Mouse (Mus musculus) spleen, embryonic (tissue): ENCODE results near the gene Dguok.

Source experiments
- CTCF ChIA-PET: fragments of 350-600 bp; sonication (Branson Sonifier 250); formaldehyde crosslinking; loops from one replicate; lab custom pipeline; 2022; lab: Charles Lee

The Dguok gene

GRCm38 (mm10) chr6:83437225-83437624, 69.5 kb downstream of the Dguok start:
- CTCF ChIA-PET, result no interaction called here

- CTCF ChIA-PET, result interaction anchor here (0.7 to 1.1 kb wide), 2 partner anchors 20 to 71 kb away, joined by 4 read pairs; no protein-coding TSS in a partner anchor
Observed at GRCm38 (mm10) chr6:83436547-83436946, 70.2 kb downstream of the Dguok start.

DNA sequence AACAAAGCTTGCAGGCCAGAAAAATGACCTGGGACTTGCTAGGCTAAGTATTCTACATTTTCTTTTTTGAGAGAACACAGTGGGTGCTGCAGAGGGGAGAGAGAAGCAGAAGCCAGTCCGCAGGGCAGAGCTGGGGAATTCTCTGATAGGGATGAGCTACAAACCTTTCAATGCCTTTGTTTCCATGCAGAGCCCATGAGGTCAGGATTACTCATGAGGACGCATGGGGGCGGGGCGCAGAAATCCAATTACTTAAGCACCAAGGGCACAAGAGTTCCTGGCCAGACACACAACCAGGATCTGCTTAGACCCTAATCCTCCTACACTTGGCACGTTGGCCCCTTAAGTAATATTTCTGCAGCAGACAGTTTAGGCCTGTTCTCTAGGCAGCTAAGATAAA, 71.6 kb downstream of the Dguok start:
- CTCF ChIA-PET, result interaction anchor here (1.0 to 1.1 kb wide), 3 partner anchors 21 to 37 kb away, joined by 3 to 4 read pairs (median 3); no protein-coding TSS in a partner anchor

DNA sequence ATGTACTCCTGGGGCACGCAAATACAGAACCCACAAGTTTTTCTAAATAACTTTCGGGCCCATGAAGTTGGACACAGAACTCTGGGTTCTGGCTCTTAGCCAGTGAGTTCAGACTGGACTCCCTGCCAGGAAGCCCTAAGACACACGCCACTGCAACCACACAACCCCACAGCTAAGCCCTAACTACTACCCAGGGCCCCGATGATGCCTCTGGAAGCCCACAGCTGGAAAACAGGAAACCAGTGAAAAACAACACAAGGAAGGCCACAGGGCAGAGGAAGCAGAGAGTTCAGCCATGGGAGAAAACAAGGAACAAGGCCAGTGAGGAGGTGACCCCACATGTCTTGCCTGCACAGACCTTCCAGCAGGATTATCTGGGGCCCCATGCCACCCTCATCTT, 73.2 kb downstream of the Dguok start:
- CTCF ChIA-PET, result interaction anchor here (1.0 kb wide), 1 partner anchor 14 kb away, joined by 3 read pairs; no protein-coding TSS in a partner anchor

DNA sequence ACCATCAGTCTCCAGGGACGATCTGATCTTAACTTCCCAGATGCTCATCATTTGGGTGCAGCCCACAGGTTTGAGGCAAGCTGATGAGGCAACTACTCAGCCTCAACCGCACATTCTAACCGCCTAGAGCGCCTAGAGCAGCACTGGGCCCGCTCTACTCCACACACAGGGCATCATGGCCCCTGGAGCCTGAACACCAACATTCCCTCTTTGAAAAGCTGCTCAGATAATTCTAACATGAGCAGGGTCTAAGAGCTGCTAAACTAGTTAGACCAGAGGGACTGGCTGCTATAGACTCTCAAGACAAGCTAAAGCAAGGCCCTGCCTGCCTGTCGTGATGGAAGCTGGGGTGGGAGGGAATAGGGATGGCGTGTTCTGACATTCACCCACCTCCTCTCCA, 73.8 kb downstream of the Dguok start:
- CTCF ChIA-PET, result no interaction called here
